Mouse (Mus musculus): Measurements from ENCODE around the gene Grtp1. TPM values are rescaled to one million over a fixed set of nuclear protein-coding genes. Genes with fewer than 3 reads are reported as not detected.

Grtp1 gene
- polyA plus RNA-seq, 1 experiment = 20.6 TPM

DNA sequence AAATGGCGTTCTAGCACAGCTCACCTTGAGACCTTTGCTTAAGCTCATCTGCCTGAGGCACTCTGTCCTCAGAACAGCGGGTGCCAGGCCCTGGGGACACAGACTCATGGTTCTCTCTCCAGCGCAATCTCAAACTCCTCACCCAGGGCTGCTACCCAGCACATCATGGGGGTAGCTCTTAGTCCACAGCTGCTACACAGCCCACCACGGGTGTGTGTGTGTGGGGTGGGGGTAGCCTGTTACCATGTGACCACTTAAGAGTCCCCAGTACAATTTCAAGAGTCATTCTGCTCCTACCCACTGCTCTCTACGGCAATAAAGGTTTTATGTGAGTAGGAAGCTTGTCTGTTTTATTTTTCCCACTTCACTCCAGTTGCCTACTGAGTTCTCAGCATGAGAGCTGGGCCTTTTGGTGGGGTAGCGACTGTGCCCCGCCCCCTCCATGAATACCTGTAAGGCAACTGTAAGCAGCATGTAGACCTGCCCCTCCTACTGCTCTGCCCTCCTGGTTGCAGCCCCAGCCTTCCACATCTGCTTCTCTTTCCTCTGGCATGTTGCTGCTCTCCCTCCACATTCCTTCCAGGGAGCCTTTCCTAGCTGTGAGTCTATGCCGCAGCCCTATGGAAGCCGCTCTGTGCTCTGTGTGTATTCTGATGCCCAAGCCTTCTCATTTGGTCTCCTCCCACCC lies 28.6 kb upstream of the Grtp1 start:
- H3K27ac ChIP-seq (ENCODE audit: control insufficient read depth, insufficient read depth, low read depth, low read length, poor library complexity) = no peak overlapping the region
- 72% methylated on average over 9 of the region's 9 CpGs for WGBS
- no peak overlapping the region for H3K4me3 ChIP-seq (replicated peaks; ENCODE audit: control insufficient read depth, low read depth, low read length)
- H3K4me1 ChIP-seq (ENCODE audit: control insufficient read depth, insufficient read depth, low read length) = no peaks in the 10 kb centered on the region; the same call in 1 of the 2 replicates
- TF ChIP-seq POLR2A (IDR thresholded peaks at IDR 0.05; ENCODE audit: borderline replicate concordance, control insufficient read depth, low read depth, low read length) = no peak
- TF ChIP-seq CTCF (IDR thresholded peaks at IDR 0.05; ENCODE audit: control insufficient read depth, insufficient read depth, low read length) = no peak

DNA sequence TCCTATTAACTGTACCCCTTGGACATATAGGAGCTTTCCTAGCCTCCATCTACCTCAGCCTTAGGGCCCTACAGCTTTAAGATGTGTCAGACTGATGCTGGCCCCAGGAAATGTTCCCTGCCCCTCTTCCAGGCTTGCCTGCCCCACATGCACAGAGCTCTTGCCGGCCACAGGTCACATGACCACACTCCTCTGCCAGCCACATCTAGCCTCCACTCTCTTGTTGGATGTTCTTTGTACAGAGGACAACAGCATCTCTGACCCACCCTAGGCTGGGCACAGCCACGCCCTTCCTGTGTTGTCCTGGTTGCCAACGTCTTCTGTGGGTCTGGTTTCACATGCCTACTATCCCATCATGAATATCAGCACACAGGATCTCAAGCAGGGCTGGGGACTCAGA lies 26.8 kb upstream of the Grtp1 start:
- Histone ChIP-seq H3K27ac (ENCODE audit: control insufficient read depth, insufficient read depth, low read depth, low read length, poor library complexity) (no peak overlapping the region), H3K4me3 (replicated peaks; ENCODE audit: control insufficient read depth, low read depth, low read length) (no peak overlapping the region), H3K4me1 (ENCODE audit: control insufficient read depth, insufficient read depth, low read length) (no peaks in the 10 kb centered on the region; the same call in 1 of the 2 replicates)
- TF ChIP-seq CTCF (IDR thresholded peaks at IDR 0.05; ENCODE audit: control insufficient read depth, insufficient read depth, low read length) (no peak), POLR2A (IDR thresholded peaks at IDR 0.05; ENCODE audit: borderline replicate concordance, control insufficient read depth, low read depth, low read length) (no peak)
- WGBS = 28% methylated on average over 3 of the region's 3 CpGs

DNA sequence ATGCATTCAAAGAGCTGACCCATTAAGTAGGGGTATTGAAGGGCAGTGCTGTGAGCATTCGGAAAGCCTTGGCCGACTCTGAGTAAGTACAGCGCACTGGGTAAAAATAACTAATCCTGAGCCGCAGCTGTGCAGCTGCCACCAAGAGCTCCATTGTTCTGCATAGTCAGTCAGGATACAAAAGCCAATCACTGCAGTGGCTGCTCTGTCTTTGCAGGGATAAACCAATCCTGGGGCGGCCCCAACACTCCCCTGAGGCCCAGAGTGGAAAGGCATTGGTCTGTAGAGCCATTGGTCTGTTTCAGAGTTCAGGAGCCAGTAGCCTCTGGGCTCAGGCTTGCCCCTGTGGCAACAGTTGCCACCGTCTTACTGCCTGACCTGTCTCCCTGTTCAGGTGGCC lies 25.9 kb upstream of the Grtp1 start:
- TF ChIP-seq POLR2A (IDR thresholded peaks at IDR 0.05; ENCODE audit: borderline replicate concordance, control insufficient read depth, low read depth, low read length) (no peak), CTCF (IDR thresholded peaks at IDR 0.05; ENCODE audit: control insufficient read depth, insufficient read depth, low read length) (no peak)
- no peak overlapping the region for H3K4me3 ChIP-seq (replicated peaks; ENCODE audit: control insufficient read depth, low read depth, low read length)
- 79% methylated on average over 6 of the region's 6 CpGs for WGBS
- H3K4me1 ChIP-seq (ENCODE audit: control insufficient read depth, insufficient read depth, low read length) = no peaks in the 10 kb centered on the region; the same call in 1 of the 2 replicates
- no peak overlapping the region for H3K27ac ChIP-seq (ENCODE audit: control insufficient read depth, insufficient read depth, low read depth, low read length, poor library complexity)

DNA sequence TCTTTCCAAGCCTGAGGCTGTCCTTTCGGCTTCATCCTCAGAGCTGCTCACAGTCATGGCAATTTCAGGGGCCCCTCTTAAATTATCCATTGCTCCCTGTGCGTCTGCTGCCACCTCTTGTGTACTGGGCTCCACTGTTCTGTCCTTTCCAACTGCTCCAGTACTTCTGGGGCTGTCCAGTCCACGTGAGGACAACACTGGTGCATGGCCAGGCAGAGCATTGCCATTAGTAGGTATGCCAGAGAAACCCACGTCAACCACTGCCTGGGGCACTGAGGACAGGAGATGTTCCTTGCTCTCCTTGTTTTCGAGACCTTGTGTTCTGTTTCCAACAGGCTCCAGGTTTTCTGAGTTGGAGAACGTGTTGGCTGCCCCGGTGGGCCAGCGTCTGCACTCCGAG lies 24.0 kb upstream of the Grtp1 start:
- Histone ChIP-seq H3K27ac (ENCODE audit: control insufficient read depth, insufficient read depth, low read depth, low read length, poor library complexity) (no peak overlapping the region), H3K4me3 (replicated peaks; ENCODE audit: control insufficient read depth, low read depth, low read length) (no peak overlapping the region), H3K4me1 (ENCODE audit: control insufficient read depth, insufficient read depth, low read length) (no peaks in the 10 kb centered on the region; the same call in 1 of the 2 replicates)
- TF ChIP-seq CTCF (IDR thresholded peaks at IDR 0.05; ENCODE audit: control insufficient read depth, insufficient read depth, low read length) (no peak), POLR2A (IDR thresholded peaks at IDR 0.05; ENCODE audit: borderline replicate concordance, control insufficient read depth, low read depth, low read length) (no peak)
- WGBS = 73% methylated on average over 9 of the region's 9 CpGs

- TF ChIP-seq POLR2A (IDR thresholded peaks at IDR 0.05; ENCODE audit: borderline replicate concordance, control insufficient read depth, low read depth, low read length) (no peak), CTCF (IDR thresholded peaks at IDR 0.05; ENCODE audit: control insufficient read depth, insufficient read depth, low read length) (no peak)
- 79% methylated on average over 4 of the region's 4 CpGs for WGBS
- no peak overlapping the region for H3K4me3 ChIP-seq (replicated peaks; ENCODE audit: control insufficient read depth, low read depth, low read length)
- no peak overlapping the region for H3K27ac ChIP-seq (ENCODE audit: control insufficient read depth, insufficient read depth, low read depth, low read length, poor library complexity)
- H3K4me1 ChIP-seq (ENCODE audit: control insufficient read depth, insufficient read depth, low read length) = no peaks in the 10 kb centered on the region
These were observed 18.0 kb upstream of the Grtp1 start for GRCm38 (mm10) chr8:13218441-13218840.

DNA sequence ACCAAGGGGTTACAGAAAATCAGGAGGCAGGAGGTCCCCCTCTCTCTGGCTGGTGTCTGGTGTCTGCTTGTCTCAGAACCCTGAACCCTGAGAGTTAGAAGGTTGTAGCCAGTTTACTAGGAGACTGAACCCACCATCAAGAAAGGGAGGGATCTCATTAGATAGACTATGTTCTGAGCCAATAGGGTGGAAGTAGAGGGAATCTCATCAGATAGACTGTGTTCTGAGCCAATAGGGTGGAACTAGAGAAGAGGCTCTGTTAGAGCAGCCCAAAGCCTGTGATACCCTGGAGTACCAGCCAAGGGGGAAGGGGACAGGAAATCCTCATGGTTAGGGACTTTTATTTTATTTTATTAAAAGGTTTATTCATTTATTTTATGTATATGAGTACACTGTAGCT lies 17.6 kb upstream of the Grtp1 start:
- TF ChIP-seq CTCF (IDR thresholded peaks at IDR 0.05; ENCODE audit: control insufficient read depth, insufficient read depth, low read length) = no peak
- no peak for TF ChIP-seq POLR2A (IDR thresholded peaks at IDR 0.05; ENCODE audit: borderline replicate concordance, control insufficient read depth, low read depth, low read length)
- Histone ChIP-seq H3K27ac (ENCODE audit: control insufficient read depth, insufficient read depth, low read depth, low read length, poor library complexity) (no peak overlapping the region), H3K4me1 (ENCODE audit: control insufficient read depth, insufficient read depth, low read length) (no peaks in the 10 kb centered on the region; the same call in 1 of the 2 replicates), H3K4me3 (replicated peaks; ENCODE audit: control insufficient read depth, low read depth, low read length) (no peak overlapping the region)

DNA sequence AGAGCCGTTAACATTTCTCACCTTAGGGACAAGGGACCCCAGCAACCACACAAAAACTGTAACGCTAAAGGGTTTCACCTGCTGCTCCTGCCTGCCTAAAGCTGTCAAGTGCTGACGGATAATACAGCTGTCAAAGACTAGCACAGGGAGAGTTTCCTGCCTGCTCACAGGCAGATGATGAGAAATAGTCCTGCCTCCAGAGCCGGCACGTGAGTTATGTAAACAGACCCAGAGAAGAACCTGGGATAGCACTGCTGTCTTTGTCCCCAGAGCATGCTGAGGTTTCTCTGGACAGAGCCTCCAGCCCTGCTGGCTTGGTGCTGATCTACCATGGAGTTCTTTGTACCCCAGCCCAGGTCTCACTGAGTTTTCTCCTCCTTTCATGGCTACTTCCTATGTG lies 16.7 kb upstream of the Grtp1 start:
- Histone ChIP-seq H3K4me3 (replicated peaks; ENCODE audit: control insufficient read depth, low read depth, low read length) (no peak overlapping the region), H3K4me1 (ENCODE audit: control insufficient read depth, insufficient read depth, low read length) (peaks cover 1% of the 10 kb centered on the region; the same call in 1 of the 2 replicates), H3K27ac (ENCODE audit: control insufficient read depth, insufficient read depth, low read depth, low read length, poor library complexity) (no peak overlapping the region)
- TF ChIP-seq POLR2A (IDR thresholded peaks at IDR 0.05; ENCODE audit: borderline replicate concordance, control insufficient read depth, low read depth, low read length) = no peak
- TF ChIP-seq CTCF (IDR thresholded peaks at IDR 0.05; ENCODE audit: control insufficient read depth, insufficient read depth, low read length) = no peak
- WGBS = 87% methylated on average over 5 of the region's 5 CpGs

DNA sequence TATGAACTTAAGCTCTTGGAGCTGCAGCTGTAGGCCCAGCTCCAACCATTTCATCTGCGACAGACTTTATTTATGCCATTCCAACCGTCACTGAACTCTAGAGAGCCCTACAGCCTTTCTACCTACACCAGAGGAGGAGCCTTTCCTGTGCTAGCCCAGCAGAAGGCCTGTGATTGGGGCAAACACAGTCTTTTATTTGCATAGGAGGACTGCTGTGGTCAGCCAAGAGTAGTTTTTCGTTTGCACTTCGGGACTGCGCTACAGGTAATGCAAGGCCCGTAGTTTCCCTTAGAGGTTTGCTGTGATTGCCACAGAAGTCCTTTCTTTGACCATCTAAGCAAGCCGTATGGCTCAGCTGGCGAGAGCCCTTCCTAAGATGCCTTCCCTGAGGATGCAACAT lies 16.0 kb upstream of the Grtp1 start:
- WGBS = 76% methylated on average over 8 of the region's 8 CpGs
- Histone ChIP-seq H3K27ac (ENCODE audit: control insufficient read depth, insufficient read depth, low read depth, low read length, poor library complexity) (no peak overlapping the region), H3K4me1 (ENCODE audit: control insufficient read depth, insufficient read depth, low read length) (peaks cover 1% of the 10 kb centered on the region; the same call in 1 of the 2 replicates), H3K4me3 (replicated peaks; ENCODE audit: control insufficient read depth, low read depth, low read length) (no peak overlapping the region)
- TF ChIP-seq CTCF (IDR thresholded peaks at IDR 0.05; ENCODE audit: control insufficient read depth, insufficient read depth, low read length) (no peak), POLR2A (IDR thresholded peaks at IDR 0.05; ENCODE audit: borderline replicate concordance, control insufficient read depth, low read depth, low read length) (no peak)

Data from bone marrow, adult 2 months (tissue).